ENCODE assay signal across 8 mouse cellular contexts in genomic region chr1:64717504-64717903, GRCm38 (mm10). TPM values are rescaled to one million over a fixed set of nuclear protein-coding genes. Genes with fewer than 3 reads are reported as not detected.
DNase-seq lines count a peak whose midpoint lies in the region; ATAC-seq and TF ChIP-seq lines count a peak whose summit lies in the region.

No protein-coding gene starts in this region.

- no peak overlapping the region for H3K27ac ChIP-seq in heart, adult 2 months
- no peak overlapping the region for H3K27ac ChIP-seq in heart, embryonic 10.5 days
- no peak overlapping the region for H3K27ac ChIP-seq in stomach, postnatal 0 days (replicated peaks)

- H3K9me3 ChIP-seq in heart, embryonic 10.5 days, result no peaks in the 10 kb centered on the region
- H3K9me3 ChIP-seq in stomach, postnatal 0 days (ENCODE audit: control insufficient read depth, low read length), result no peaks in the 10 kb centered on the region

- no peaks in the 10 kb centered on the region for H3K27me3 ChIP-seq in heart, adult 2 months (ENCODE audit: control insufficient read depth, insufficient read depth, low read length)
- no peaks in the 10 kb centered on the region for H3K27me3 ChIP-seq in heart, embryonic 10.5 days (ENCODE audit: insufficient read depth, poor library complexity, severe bottlenecking)
- no peaks in the 10 kb centered on the region for H3K27me3 ChIP-seq in stomach, postnatal 0 days (ENCODE audit: control insufficient read depth, insufficient read depth, low read length)

- no peak overlapping the region for H3K4me2 ChIP-seq in stomach, postnatal 0 days (replicated peaks; ENCODE audit: low read depth)

- no peak overlapping the region for H3K9ac ChIP-seq in heart, adult 2 months (ENCODE audit: low read depth, low read length)
- H3K9ac ChIP-seq in stomach, postnatal 0 days (ENCODE audit: low read length), result no peak overlapping the region

- peak; percentile 99 for ATAC-seq in common myeloid progenitor, adult 5-6 weeks (replicated peaks; ENCODE audit: low read depth, poor library complexity, severe bottlenecking)
- peak; percentile 97 for ATAC-seq in megakaryocyte, adult 5-6 weeks (ENCODE audit: poor library complexity, severe bottlenecking)
- peak; percentile 84 for ATAC-seq in stomach, postnatal 0 days (ENCODE audit: low FRiP score, low TSS enrichment)

- H3K4me1 ChIP-seq in heart, adult 2 months (ENCODE audit: control insufficient read depth, insufficient read depth, low read length), result peaks cover 1% of the 10 kb centered on the region
- H3K4me1 ChIP-seq in heart, embryonic 10.5 days, result peaks cover 4% of the 10 kb centered on the region; the same call in 1 of the 2 replicates
- no peaks in the 10 kb centered on the region; the same call in 1 of the 2 replicates for H3K4me1 ChIP-seq in stomach, postnatal 0 days (replicated peaks; ENCODE audit: control insufficient read depth, insufficient read depth)

- peak; percentile 60; the same call in 1 of the 2 replicates for TF ChIP-seq EP300 in heart, adult 2 months (IDR thresholded peaks at IDR 0.05; ENCODE audit: insufficient read depth, low read depth, low read length)
- TF ChIP-seq EP300 in stomach, postnatal 0 days (optimal IDR thresholded peaks at IDR 0.05), result no peak

- peak; percentile 89 for TF ChIP-seq CTCF in heart, adult 2 months (IDR thresholded peaks at IDR 0.05)
- TF ChIP-seq CTCF in stomach, postnatal 0 days (IDR thresholded peaks at IDR 0.05; ENCODE audit: low read depth), result peak; percentile 84

- intact Hi-C loops in heart, adult 2 months (cut with DNase I), result loop anchor here (1.0 to 2.0 kb wide), 2 partner anchors 201 to 269 kb away; no protein-coding TSS in a partner anchor
- intact Hi-C loops in heart, postnatal 14 days (cut with DNase I), result loop anchor here (1.0 to 5.0 kb wide), 3 partner anchors 201 to 293 kb away; no protein-coding TSS in a partner anchor

- no peak for TF ChIP-seq POLR2A in heart, adult 2 months (IDR thresholded peaks at IDR 0.05; ENCODE audit: insufficient read depth, low read depth, low read length)

- no peak overlapping the region for H3K4me3 ChIP-seq in heart, adult 2 months
- no peak overlapping the region for H3K4me3 ChIP-seq in heart, embryonic 10.5 days
- no peak overlapping the region for H3K4me3 ChIP-seq in stomach, postnatal 0 days (ENCODE audit: low read depth, low read length)

- DNase-seq in heart, adult 2 months, result peak; percentile 55 to 59
- DNase-seq in heart, embryonic 10.5 days (ENCODE audit: low spot score), result no peak
- DNase-seq in NIH3T3 (ENCODE audit: low read depth), result peak; percentile 81
- peak; percentile 47 to 75 for DNase-seq in heart, postnatal 14 days
- DNase-seq in kidney, postnatal 4 days, result peak; percentile 60 to 69
- DNase-seq in stomach, postnatal 0 days (ENCODE audit: low spot score), result peak; percentile 60

- H3K36me3 ChIP-seq in heart, adult 2 months (ENCODE audit: control insufficient read depth, insufficient read depth, low read length), result peaks cover 3% of the 10 kb centered on the region
- peaks cover 16% of the 10 kb centered on the region for H3K36me3 ChIP-seq in heart, embryonic 10.5 days
- H3K36me3 ChIP-seq in stomach, postnatal 0 days (ENCODE audit: control insufficient read depth, insufficient read depth, low read length), result 0 out of 2 replicates have a peak, but pooled peaks cover 7% of the 10 kb centered on the region

- H3K79me2 ChIP-seq in heart, adult 2 months (replicated peaks; ENCODE audit: control insufficient read depth, insufficient read depth, low read length), result no peaks in the 10 kb centered on the region

RNA-seq across cellular contexts. Expression of gene Fzd5, which starts 20.0 kb away (rescaled TPM):
- 1 to 10 TPM; 3.6 to 4.4 TPM for total RNA-seq in heart, adult 2 months (2021)
- 2.5 and 3.2 TPM in 2 replicates for polyA plus RNA-seq in heart, adult 2 months (2012; rRNA removed)
- 1.4 and 1.8 TPM in 2 replicates for polyA plus RNA-seq in heart, embryonic 10.5 days (2016; fragmentation: Nextera tagmentation; extraction: Ambion mirVana)
- total RNA-seq in common myeloid progenitor, adult 5-6 weeks (2017), result 1.5 TPM in 2 replicates
- 1 to 10 TPM; 4.7 to 4.9 TPM for total RNA-seq in heart, postnatal 14 days (2021)
- 1.4 and 1.8 TPM in 2 replicates for total RNA-seq in megakaryocyte, adult 5-6 weeks (2015)
- 1.6 and 2.0 TPM in 2 replicates for total RNA-seq in megakaryocyte, adult 5-6 weeks (2017)
- polyA plus RNA-seq in stomach, postnatal 0 days (2015; fragmentation: Nextera tagmentation; extraction: Ambion mirVana), result 3.7 and 3.8 TPM in 2 replicates

RNA-seq across cellular contexts. Expression of gene Ccnyl1, which starts 27.2 kb away (rescaled TPM):
- 10 to 100 TPM; 12.5 to 18.6 TPM for total RNA-seq in heart, adult 2 months (2021)
- polyA plus RNA-seq in heart, adult 2 months (2012; rRNA removed), result 16.0 and 20.6 TPM in 2 replicates
- polyA plus RNA-seq in heart, embryonic 10.5 days (2016; fragmentation: Nextera tagmentation; extraction: Ambion mirVana), result 4.0 and 5.4 TPM in 2 replicates
- total RNA-seq in common myeloid progenitor, adult 5-6 weeks (2017), result 2.9 and 4.6 TPM in 2 replicates
- 10 to 100 TPM; 20.5 to 21.4 TPM for total RNA-seq in heart, postnatal 14 days (2021)
- 10.6 and 12.6 TPM in 2 replicates for total RNA-seq in megakaryocyte, adult 5-6 weeks (2015)
- 10.4 and 11.1 TPM in 2 replicates for total RNA-seq in megakaryocyte, adult 5-6 weeks (2017)
- polyA plus RNA-seq in stomach, postnatal 0 days (2015; fragmentation: Nextera tagmentation; extraction: Ambion mirVana), result 3.9 and 4.0 TPM in 2 replicates
